Mouse (Mus musculus) A20 (cell line): ENCODE measurements around the gene Als2cr12.
"Not testable (repeated sequence)": the region's sequence is repeated elsewhere in the genome, so short reads cannot be mapped to it uniquely, and the experiment has no call there.

Source experiments
- DNase-seq: peaks from one replicate; pipeline ENCODE4 v3.0.0-alpha.2; 2011; ENCODE audit warnings: low read depth, low spot score

Als2cr12 gene

DNA sequence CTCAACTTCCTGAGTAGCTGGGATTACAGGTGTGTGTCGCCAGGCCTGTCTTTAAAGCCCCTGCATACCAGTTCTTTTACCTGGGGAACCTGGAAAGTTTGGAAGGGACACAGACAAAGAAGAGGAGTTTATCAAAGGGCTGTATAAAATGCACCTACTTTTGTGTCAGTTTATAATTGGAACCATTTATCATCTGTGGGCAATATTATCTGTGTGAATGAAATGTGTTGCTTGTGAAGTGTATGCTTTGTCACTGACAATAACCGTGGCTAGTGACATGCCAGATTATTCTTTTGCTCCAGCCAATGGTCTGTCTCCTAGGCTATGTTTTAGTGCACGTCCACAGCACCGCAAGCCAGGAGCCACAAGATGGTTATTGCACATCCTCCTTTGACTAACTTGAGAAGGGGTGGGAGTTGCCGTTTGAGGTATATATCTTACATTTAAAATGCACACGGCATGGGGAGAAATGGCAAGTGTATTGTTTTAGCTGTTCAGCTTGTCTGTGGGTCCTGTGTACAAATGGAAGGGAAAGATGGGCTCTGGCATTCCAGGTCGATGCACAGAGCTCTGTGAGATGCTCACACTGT lies 23.7 kb upstream of the Als2cr12 start:
- no peak for DNase-seq

GRCm38 (mm10) chr1:58717589-58718270 lies 21.9 kb upstream of the Als2cr12 start:
- DNase-seq, result no peak

DNA sequence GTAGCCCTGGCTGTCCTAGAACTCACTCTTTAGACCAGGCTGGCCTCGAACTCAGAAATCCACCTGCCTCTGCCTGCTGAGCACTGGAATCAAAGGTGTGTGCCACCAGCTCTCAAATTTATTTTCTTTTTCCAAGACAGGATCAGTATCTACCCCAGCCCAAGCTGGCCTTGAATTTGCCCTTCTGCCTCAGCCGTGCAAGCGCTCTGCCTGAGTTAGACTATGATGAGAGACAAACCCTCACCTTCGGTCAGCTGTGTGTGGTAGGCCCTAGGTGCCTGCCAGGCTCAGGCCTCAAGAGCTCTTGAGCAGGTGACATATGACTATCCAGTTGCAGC lies 21.1 kb upstream of the Als2cr12 start:
- no peak for DNase-seq

DNA sequence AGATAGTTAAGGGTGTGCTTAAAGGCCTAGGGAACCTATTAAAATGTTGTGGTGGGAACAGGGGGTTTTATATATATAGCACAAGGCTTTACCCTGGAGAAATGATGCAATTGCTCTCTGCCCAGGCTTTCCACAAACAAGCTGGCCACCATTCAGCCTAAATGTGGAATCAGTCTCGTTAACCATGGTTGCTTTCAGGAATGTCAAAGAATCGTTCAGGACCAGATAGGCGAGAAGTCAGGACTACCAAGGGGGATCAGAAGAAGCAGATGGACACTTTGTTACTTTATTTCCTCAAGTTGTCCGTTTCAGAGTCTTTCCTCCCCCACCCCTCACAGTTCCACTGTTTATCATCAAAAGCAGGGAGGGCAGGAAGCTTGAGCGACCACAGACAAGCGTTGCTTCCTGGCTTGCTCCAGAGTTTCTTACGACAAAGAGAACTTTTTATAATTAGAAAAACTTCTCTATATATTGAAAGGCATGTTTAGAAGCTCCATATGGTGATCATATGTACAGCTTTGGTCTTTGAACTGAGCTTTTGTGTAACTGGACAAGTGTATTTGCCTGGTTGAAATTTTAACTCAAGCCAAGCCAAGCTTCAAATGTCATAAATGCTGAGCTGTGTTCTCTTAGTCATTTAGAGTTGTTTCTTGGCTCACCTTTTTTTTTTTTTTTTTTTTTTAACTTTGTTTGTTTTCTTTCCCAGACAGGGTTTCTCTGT lies 20.5 kb upstream of the Als2cr12 start:
- DNase-seq, result no peak

DNA sequence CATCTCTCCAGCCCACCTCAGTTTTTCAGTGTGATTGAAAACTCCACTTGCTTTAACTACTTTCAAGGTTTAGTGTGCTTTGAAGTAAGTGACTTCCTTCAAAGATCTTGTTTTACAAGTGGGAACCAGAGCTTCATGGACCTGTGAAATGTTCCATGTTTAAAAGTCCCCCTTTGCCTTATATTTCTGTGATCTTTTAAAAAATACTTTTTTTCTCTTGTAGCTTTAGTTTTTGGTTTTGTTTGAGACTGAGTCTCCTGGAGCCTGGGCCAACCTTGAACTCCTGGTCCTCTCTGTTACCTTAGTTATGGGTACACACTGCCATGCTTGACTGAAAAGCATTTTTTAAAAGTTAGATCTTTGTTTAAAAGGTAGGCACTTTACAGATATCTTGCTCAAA lies 19.7 kb upstream of the Als2cr12 start:
- no peak for DNase-seq

DNA sequence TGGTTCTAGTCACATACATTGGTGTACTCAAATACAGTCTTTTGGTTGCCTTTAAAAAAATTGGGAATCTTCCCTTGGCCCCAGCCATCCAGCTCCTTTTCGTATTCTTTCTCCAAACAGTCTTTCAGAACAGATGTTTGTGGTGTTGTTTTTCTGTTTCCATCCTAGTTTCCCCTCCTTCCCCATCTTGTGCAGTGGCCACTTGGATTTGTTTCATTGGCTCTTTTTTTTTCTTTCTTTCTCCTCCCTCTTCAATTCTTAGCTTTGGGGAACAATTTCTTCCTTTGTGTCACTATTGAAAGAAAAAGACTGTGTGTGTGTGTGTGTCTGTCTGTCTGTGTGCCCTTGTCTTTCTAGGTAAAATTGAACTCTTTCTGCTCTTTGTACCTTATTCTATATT lies 18.6 kb upstream of the Als2cr12 start:
- no peak for DNase-seq

- DNase-seq, result no peak
These were observed 18.1 kb upstream of the Als2cr12 start for GRCm38 (mm10) chr1:58713893-58714231.

- DNase-seq, result no peak
These were observed 17.5 kb upstream of the Als2cr12 start for GRCm38 (mm10) chr1:58713081-58713892.

- DNase-seq, result peak; percentile 88
These were observed 16.6 kb upstream of the Als2cr12 start for GRCm38 (mm10) chr1:58712076-58713061.

DNA sequence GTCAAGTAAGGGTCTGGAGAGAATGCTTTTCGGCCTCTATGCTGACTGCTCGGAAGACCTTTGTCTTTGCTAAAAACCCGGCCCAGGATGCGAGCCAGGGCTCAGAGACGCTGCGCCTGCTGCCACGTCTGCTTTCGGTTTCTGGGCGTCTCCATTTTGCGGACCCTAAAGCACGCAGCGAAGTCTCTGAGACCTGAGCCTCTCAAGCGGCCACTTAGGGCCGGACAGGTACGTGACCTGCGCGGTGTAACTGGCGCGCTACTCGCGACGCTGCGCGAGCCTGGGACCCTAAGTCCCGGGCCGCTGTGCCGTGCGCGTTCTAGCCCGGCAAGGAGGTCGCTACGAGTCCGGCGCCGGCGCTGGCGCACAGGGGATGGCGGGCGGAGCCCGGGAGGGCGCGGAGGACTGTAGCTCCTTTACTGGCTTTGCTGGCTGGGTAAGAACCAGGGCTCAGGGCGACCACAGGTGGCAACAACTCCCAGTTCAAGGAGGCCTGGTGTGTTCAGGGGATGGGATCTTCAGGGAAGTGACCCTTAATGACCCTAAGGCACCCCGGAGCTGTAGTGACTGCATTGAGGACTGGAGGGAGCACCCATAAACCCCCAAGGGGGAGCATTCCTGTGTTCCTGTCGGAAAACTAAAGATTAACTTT lies 15.7 kb upstream of the Als2cr12 start, which contains the start of gene Cflar:
Gene Cflar (plus strand): TSS at position 144 of the 652 bp plus-strand sequence.
- DNase-seq, result peak; percentile 91

GRCm38 (mm10) chr1:58710711-58711364 lies 15.0 kb upstream of the Als2cr12 start:
- DNase-seq, result no peak

DNA sequence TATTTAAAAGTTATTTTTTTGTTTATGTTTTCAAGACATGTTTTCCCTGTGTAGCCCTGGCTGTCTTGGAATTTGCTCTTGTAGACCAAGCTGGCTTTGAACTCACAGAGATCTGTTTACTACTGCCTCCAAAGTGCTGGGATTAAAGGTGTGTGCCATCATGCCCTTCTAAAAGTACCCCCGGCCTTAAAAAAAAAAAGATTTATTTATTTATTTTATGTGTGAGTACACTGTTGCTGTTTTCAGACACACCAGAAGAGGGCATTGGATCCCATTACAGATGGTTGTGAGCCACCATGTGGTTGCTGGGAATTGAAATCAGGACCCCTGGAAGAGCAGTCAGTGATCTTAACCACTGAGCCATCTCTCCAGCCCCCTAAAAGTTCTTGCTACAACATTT lies 14.3 kb upstream of the Als2cr12 start:
- not testable (repeated sequence) for DNase-seq

- not testable (repeated sequence) for DNase-seq
These were observed 4.9 kb upstream of the Als2cr12 start for GRCm38 (mm10) chr1:58700580-58701162.

GRCm38 (mm10) chr1:58699988-58700387 lies 4.2 kb upstream of the Als2cr12 start:
- DNase-seq, result no peak

DNA sequence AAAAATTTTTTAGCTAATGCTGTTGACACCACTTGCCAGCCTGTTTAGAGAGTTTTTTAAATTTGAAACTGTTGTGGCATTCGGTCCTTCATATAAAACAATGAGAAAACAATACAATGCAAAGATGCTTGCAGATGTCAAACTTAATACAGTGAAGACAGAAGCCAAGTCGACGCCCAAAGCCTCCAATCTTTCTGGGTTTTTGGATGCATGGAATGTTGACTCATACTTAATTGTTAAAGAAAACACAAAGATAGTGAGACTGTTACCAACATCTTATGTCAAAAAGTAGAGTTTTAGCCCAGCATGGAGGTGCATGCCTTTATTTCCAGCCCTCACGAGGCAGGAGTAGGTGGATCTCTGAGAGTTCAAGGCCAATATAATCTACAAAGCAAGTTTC lies 3.0 kb upstream of the Als2cr12 start:
- no peak for DNase-seq

DNA sequence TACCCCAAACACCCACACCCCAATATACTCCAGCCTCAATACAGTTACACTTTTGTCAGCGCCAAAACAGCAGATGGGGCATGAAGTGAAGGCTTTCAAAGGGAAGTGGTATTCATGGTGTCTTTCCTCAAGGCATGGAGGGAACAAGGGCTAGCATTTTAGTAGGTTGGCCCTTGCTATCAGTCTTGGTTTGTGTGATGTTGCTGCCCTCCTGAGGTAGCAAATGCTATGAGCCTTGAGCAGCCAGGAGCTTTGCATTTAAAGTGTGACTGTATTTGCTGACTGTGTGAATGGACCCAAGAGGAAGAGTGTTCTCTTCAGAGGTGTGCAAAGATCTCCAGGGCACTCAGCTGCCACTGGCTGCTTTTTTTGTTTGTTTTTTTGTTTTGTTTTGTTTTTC lies 1.8 kb upstream of the Als2cr12 start:
- DNase-seq, result peak; percentile 60

- no peak for DNase-seq
These were observed 2.1 kb downstream of the Als2cr12 start for GRCm38 (mm10) chr1:58693696-58694095.

GRCm38 (mm10) chr1:58691718-58692117 lies 4.1 kb downstream of the Als2cr12 start:
- DNase-seq, result not testable (repeated sequence)

GRCm38 (mm10) chr1:58690834-58691488 lies 4.8 kb downstream of the Als2cr12 start:
- not testable (repeated sequence) for DNase-seq
